Mouse (Mus musculus) regulatory T cell (primary cell): Measurements from ENCODE around the gene Elmo3.

Experiments
- in situ Hi-C: fragments of 300-600 bp; cut with MboI, MseI; formaldehyde crosslinking; loops from one replicate; pipeline ENCODE4 v1.15.1; 2025; ENCODE audit warnings: high pct_unique_total_duplicates

Gene Elmo3

GRCm38 (mm10) chr8:105325641-105326093, 20.3 kb downstream of the Elmo3 start:
- in situ Hi-C loops, result no loop called here

GRCm38 (mm10) chr8:105326141-105326672, 20.8 kb downstream of the Elmo3 start, which contains the start of the genes Lrrc29 and Tmem208:
Lrrc29 (minus strand) TSS chr8:105326278.
Tmem208 (plus strand) TSS chr8:105326354.
- in situ Hi-C loops, result no loop called here

GRCm38 (mm10) chr8:105326968-105327367, 21.6 kb downstream of the Elmo3 start:
- in situ Hi-C loops, result no loop called here

- in situ Hi-C loops, result no loop called here
These were observed 24.9 kb downstream of the Elmo3 start for GRCm38 (mm10) chr8:105330325-105330724.

- in situ Hi-C loops, result no loop called here
These were observed 26.1 kb downstream of the Elmo3 start for GRCm38 (mm10) chr8:105331469-105331868.

GRCm38 (mm10) chr8:105331931-105332330, 26.5 kb downstream of the Elmo3 start:
- in situ Hi-C loops, result no loop called here

- in situ Hi-C loops, result no loop called here
These were observed 27.1 kb downstream of the Elmo3 start for GRCm38 (mm10) chr8:105332523-105332922.

GRCm38 (mm10) chr8:105336373-105337130, 31.2 kb downstream of the Elmo3 start:
- in situ Hi-C loops, result no loop called here

GRCm38 (mm10) chr8:105338992-105339391, 33.6 kb downstream of the Elmo3 start:
- in situ Hi-C loops, result no loop called here

- in situ Hi-C loops, result no loop called here
These were observed 34.7 kb downstream of the Elmo3 start for GRCm38 (mm10) chr8:105339886-105340635.

GRCm38 (mm10) chr8:105341399-105341798, 36.0 kb downstream of the Elmo3 start:
- in situ Hi-C loops, result no loop called here

- in situ Hi-C loops, result no loop called here
These were observed 37.4 kb downstream of the Elmo3 start for GRCm38 (mm10) chr8:105342768-105343167.

- in situ Hi-C loops, result no loop called here
These were observed 38.6 kb downstream of the Elmo3 start for GRCm38 (mm10) chr8:105343791-105344574.

- in situ Hi-C loops, result no loop called here
These were observed 39.9 kb downstream of the Elmo3 start for GRCm38 (mm10) chr8:105345061-105345975.

- in situ Hi-C loops, result no loop called here
These were observed 41.4 kb downstream of the Elmo3 start for GRCm38 (mm10) chr8:105346611-105347427.

- in situ Hi-C loops, result no loop called here
These were observed 42.2 kb downstream of the Elmo3 start, which contains the start of gene Fhod1 for GRCm38 (mm10) chr8:105347428-105348221. Fhod1 (minus strand) TSS chr8:105347953.

- in situ Hi-C loops, result no loop called here
These were observed 43.2 kb downstream of the Elmo3 start, which contains the start of gene Slc9a5 for GRCm38 (mm10) chr8:105348450-105349095. Slc9a5 (plus strand) TSS chr8:105348843.

- in situ Hi-C loops, result no loop called here
These were observed 43.8 kb downstream of the Elmo3 start for GRCm38 (mm10) chr8:105349096-105349771.
